Mouse (Mus musculus): Measurements from ENCODE around the gene Rpl41. TPM values are rescaled to one million over a fixed set of nuclear protein-coding genes. Genes with fewer than 3 reads are reported as not detected.
"Not testable (repeated sequence)": the region's sequence is repeated elsewhere in the genome, so short reads cannot be mapped to it uniquely, and the experiment has no call there.

Rpl41 gene
- polyA plus RNA-seq, 1 experiment from 2014 or later: 2,372 TPM

- H3K27ac ChIP-seq (replicated peaks): no peak overlapping the region
- H3K4me3 ChIP-seq (replicated peaks): no peak overlapping the region
- WGBS: 77% methylated on average over 7 of the region's 7 CpGs
- no peaks in the 10 kb centered on the region for H3K9me3 ChIP-seq (replicated peaks)
- ATAC-seq (ENCODE audit: low FRiP score): no peak
- peaks cover 2% of the 10 kb centered on the region; the same call in 1 of the 2 replicates for H3K4me1 ChIP-seq
- H3K36me3 ChIP-seq: peaks cover 22% of the 10 kb centered on the region
- no peak overlapping the region for H3K9ac ChIP-seq (replicated peaks)
- peaks cover 12% of the 10 kb centered on the region; the same call in 1 of the 2 replicates for H3K27me3 ChIP-seq (replicated peaks)
- H3K4me2 ChIP-seq: no peak overlapping the region
Measured at GRCm38 (mm10) chr10:128518833-128519232, 30.3 kb downstream of the Rpl41 start.

GRCm38 (mm10) chr10:128516677-128517076 lies 32.4 kb downstream of the Rpl41 start:
- peaks cover 12% of the 10 kb centered on the region; the same call in 1 of the 2 replicates for H3K27me3 ChIP-seq (replicated peaks)
- H3K4me1 ChIP-seq: no peaks in the 10 kb centered on the region
- no peak overlapping the region for H3K9ac ChIP-seq (replicated peaks)
- no peaks in the 10 kb centered on the region for H3K9me3 ChIP-seq (replicated peaks)
- 34% methylated on average over 6 of the region's 6 CpGs for WGBS
- H3K4me3 ChIP-seq (replicated peaks): no peak overlapping the region
- H3K36me3 ChIP-seq: peaks cover 28% of the 10 kb centered on the region
- no peak overlapping the region for H3K27ac ChIP-seq (replicated peaks)
- no peak for ATAC-seq (ENCODE audit: low FRiP score)
- no peak overlapping the region for H3K4me2 ChIP-seq

- 20% methylated on average over 20 of the region's 20 CpGs for WGBS
- Histone ChIP-seq H3K4me2 (no peak overlapping the region), H3K27ac (replicated peaks) (no peak overlapping the region), H3K27me3 (replicated peaks) (peaks cover 12% of the 10 kb centered on the region; the same call in 1 of the 2 replicates), H3K4me1 (no peaks in the 10 kb centered on the region), H3K9ac (replicated peaks) (no peak overlapping the region), H3K4me3 (replicated peaks) (no peak overlapping the region), H3K36me3 (peaks cover 28% of the 10 kb centered on the region), H3K9me3 (replicated peaks) (no peaks in the 10 kb centered on the region)
- no peak; the same call in 1 of the 2 replicates for ATAC-seq (ENCODE audit: low FRiP score)
Measured at GRCm38 (mm10) chr10:128516029-128516428, 33.1 kb downstream of the Rpl41 start.

- WGBS: 92% methylated on average over 4 of the region's 4 CpGs
- Histone ChIP-seq H3K9ac (replicated peaks) (no peak overlapping the region), H3K36me3 (peaks cover 22% of the 10 kb centered on the region; the same call in 1 of the 2 replicates), H3K4me1 (no peaks in the 10 kb centered on the region), H3K4me3 (replicated peaks) (no peak overlapping the region), H3K27me3 (replicated peaks) (peaks cover 12% of the 10 kb centered on the region; the same call in 1 of the 2 replicates), H3K4me2 (no peak overlapping the region), H3K9me3 (replicated peaks) (no peaks in the 10 kb centered on the region), H3K27ac (replicated peaks) (no peak overlapping the region)
- ATAC-seq (ENCODE audit: low FRiP score): no peak
Measured at GRCm38 (mm10) chr10:128515044-128515443, 34.1 kb downstream of the Rpl41 start.

- Histone ChIP-seq H3K27ac (replicated peaks) (no peak overlapping the region), H3K9me3 (replicated peaks) (no peaks in the 10 kb centered on the region), H3K36me3 (peaks cover 21% of the 10 kb centered on the region; the same call in 1 of the 2 replicates), H3K4me3 (replicated peaks) (no peak overlapping the region), H3K9ac (replicated peaks) (no peak overlapping the region), H3K4me2 (no peak overlapping the region), H3K4me1 (no peaks in the 10 kb centered on the region), H3K27me3 (replicated peaks) (peaks cover 5% of the 10 kb centered on the region; the same call in 1 of the 2 replicates)
- ATAC-seq (ENCODE audit: low FRiP score): no peak
- WGBS: 87% methylated on average over 12 of the region's 12 CpGs
Measured at GRCm38 (mm10) chr10:128511761-128512160, 37.3 kb downstream of the Rpl41 start.

GRCm38 (mm10) chr10:128511189-128511588 lies 37.9 kb downstream of the Rpl41 start:
- no peak for ATAC-seq (ENCODE audit: low FRiP score)
- Histone ChIP-seq H3K9ac (replicated peaks) (no peak overlapping the region), H3K4me2 (no peak overlapping the region), H3K4me3 (replicated peaks) (no peak overlapping the region), H3K27ac (replicated peaks) (no peak overlapping the region), H3K9me3 (replicated peaks) (no peaks in the 10 kb centered on the region), H3K36me3 (peaks cover 16% of the 10 kb centered on the region; the same call in 1 of the 2 replicates), H3K27me3 (replicated peaks) (no peaks in the 10 kb centered on the region), H3K4me1 (no peaks in the 10 kb centered on the region)
- WGBS: 91% methylated on average over 9 of the region's 9 CpGs

- Histone ChIP-seq H3K9me3 (replicated peaks) (no peaks in the 10 kb centered on the region), H3K4me3 (replicated peaks) (no peak overlapping the region), H3K27ac (replicated peaks) (no peak overlapping the region), H3K4me1 (no peaks in the 10 kb centered on the region), H3K36me3 (peaks cover 15% of the 10 kb centered on the region; the same call in 1 of the 2 replicates), H3K27me3 (replicated peaks) (no peaks in the 10 kb centered on the region), H3K4me2 (no peak overlapping the region), H3K9ac (replicated peaks) (no peak overlapping the region)
- WGBS: 92% methylated on average over 11 of the region's 11 CpGs
- ATAC-seq (ENCODE audit: low FRiP score): no peak
Measured at GRCm38 (mm10) chr10:128510301-128510700, 38.8 kb downstream of the Rpl41 start.

- ATAC-seq (ENCODE audit: low FRiP score): no peak
- 84% methylated on average over 4 of the region's 4 CpGs for WGBS
Measured at GRCm38 (mm10) chr10:128509831-128510230, 39.3 kb downstream of the Rpl41 start.

GRCm38 (mm10) chr10:128509203-128509602 lies 39.9 kb downstream of the Rpl41 start:
- Histone ChIP-seq H3K4me1 (0 out of 2 replicates have a peak, but pooled peaks cover 4% of the 10 kb centered on the region), H3K9ac (replicated peaks) (no peak overlapping the region), H3K36me3 (peaks cover 15% of the 10 kb centered on the region; the same call in 1 of the 2 replicates), H3K9me3 (replicated peaks) (no peaks in the 10 kb centered on the region), H3K4me3 (replicated peaks) (no peak overlapping the region), H3K27ac (replicated peaks) (no peak overlapping the region), H3K4me2 (no peak overlapping the region), H3K27me3 (replicated peaks) (no peaks in the 10 kb centered on the region)
- WGBS: 89% methylated on average over 9 of the region's 9 CpGs
- ATAC-seq (ENCODE audit: low FRiP score): no peak

More at GRCm38 (mm10) chr10:128509831-128510230, 39.3 kb downstream of the Rpl41 start:
- H3K36me3 ChIP-seq: peaks cover 15% of the 10 kb centered on the region; the same call in 1 of the 2 replicates
- no peaks in the 10 kb centered on the region for H3K9me3 ChIP-seq (replicated peaks)
- no peak overlapping the region for H3K4me3 ChIP-seq (replicated peaks)
- H3K9ac ChIP-seq (replicated peaks): no peak overlapping the region
- no peak overlapping the region for H3K4me2 ChIP-seq
- H3K27me3 ChIP-seq (replicated peaks): no peaks in the 10 kb centered on the region
- no peaks in the 10 kb centered on the region for H3K4me1 ChIP-seq
- H3K27ac ChIP-seq (replicated peaks): no peak overlapping the region

GRCm38 (mm10) chr10:128508260-128508659 lies 40.8 kb downstream of the Rpl41 start:
- no peak overlapping the region for H3K9ac ChIP-seq (replicated peaks)
- 84% methylated on average over 9 of the region's 9 CpGs for WGBS
- H3K4me1 ChIP-seq: 0 out of 2 replicates have a peak, but pooled peaks cover 4% of the 10 kb centered on the region
- H3K27ac ChIP-seq (replicated peaks): no peak overlapping the region
- no peak for ATAC-seq (ENCODE audit: low FRiP score)
- no peak overlapping the region for H3K4me3 ChIP-seq (replicated peaks)
- no peaks in the 10 kb centered on the region for H3K9me3 ChIP-seq (replicated peaks)
- H3K36me3 ChIP-seq: peaks cover 8% of the 10 kb centered on the region; the same call in 1 of the 2 replicates
- no peak overlapping the region for H3K4me2 ChIP-seq
- H3K27me3 ChIP-seq (replicated peaks): no peaks in the 10 kb centered on the region

GRCm38 (mm10) chr10:128505974-128506373 lies 43.1 kb downstream of the Rpl41 start:
- H3K4me2 ChIP-seq: no peak overlapping the region
- ATAC-seq (ENCODE audit: low FRiP score): no peak
- H3K4me3 ChIP-seq (replicated peaks): no peak overlapping the region
- H3K27ac ChIP-seq (replicated peaks): no peak overlapping the region
- WGBS: 95% methylated on average over 14 of the region's 14 CpGs
- no peaks in the 10 kb centered on the region for H3K27me3 ChIP-seq (replicated peaks)
- no peak overlapping the region for H3K9ac ChIP-seq (replicated peaks)
- H3K9me3 ChIP-seq (replicated peaks): no peaks in the 10 kb centered on the region
- H3K4me1 ChIP-seq: 0 out of 2 replicates have a peak, but pooled peaks cover 4% of the 10 kb centered on the region
- H3K36me3 ChIP-seq: 0 out of 2 replicates have a peak, but pooled peaks cover 7% of the 10 kb centered on the region

GRCm38 (mm10) chr10:128505371-128505667 lies 43.8 kb downstream of the Rpl41 start:
- H3K9ac ChIP-seq (replicated peaks); H3K4me3 ChIP-seq (replicated peaks); H3K4me1 ChIP-seq; H3K27me3 ChIP-seq (replicated peaks); H3K27ac ChIP-seq (replicated peaks); ATAC-seq (ENCODE audit: low FRiP score); H3K36me3 ChIP-seq; H3K9me3 ChIP-seq (replicated peaks); H3K4me2 ChIP-seq: not testable (repeated sequence)
- 89% methylated on average over 5 of the region's 5 CpGs for WGBS
